Mouse (Mus musculus) midbrain, embryonic 13.5 days (tissue): ENCODE measurements around the gene Gm10775. TPM values are rescaled to one million over a fixed set of nuclear protein-coding genes. Genes with fewer than 3 reads are reported as not detected.
A peak's percentile ranks its signal among the peaks of the same experiment; 100 is the strongest.

Experiments used
- ATAC-seq: fragments of 200-750 bp; cut with Nextera tagmentation; 2 replicates; pipeline ENCODE4 v1.8.0; 2017; ENCODE audit warnings: mild to moderate bottlenecking, moderate TSS enrichment, moderate library complexity
- H3K27ac ChIP-seq: fragments of 300-500 bp; sonication (generic); 2 replicates; pipeline ENCODE4 v1.5.1; 2015; ENCODE audit warnings: inconsistent platforms, mild to moderate bottlenecking, moderate library complexity
- H3K27me3 ChIP-seq: fragments of 300-500 bp; sonication (generic); 2 replicates; pipeline ENCODE4 v1.6.1; 2015; ENCODE audit warnings: mild to moderate bottlenecking, inconsistent platforms
- H3K36me3 ChIP-seq: fragments of 300-500 bp; sonication (generic); 2 replicates; pipeline ENCODE4 v1.6.1; 2015; ENCODE audit warnings: mild to moderate bottlenecking, inconsistent platforms
- H3K4me1 ChIP-seq: fragments of 300-500 bp; sonication (generic); replicated peaks from 2 replicates; pipeline ENCODE4 v1.6.1; 2015; ENCODE audit warnings: inconsistent platforms
- H3K4me2 ChIP-seq: fragments of 300-500 bp; sonication (generic); replicated peaks from 2 replicates; pipeline ENCODE4 v1.6.1; 2015; ENCODE audit warnings: moderate library complexity, mild to moderate bottlenecking, inconsistent platforms
- H3K4me3 ChIP-seq: fragments of 300-500 bp; sonication (generic); replicated peaks from 2 replicates; pipeline ENCODE4 v1.5.1; 2015; ENCODE audit warnings: mild to moderate bottlenecking, inconsistent platforms
- H3K9ac ChIP-seq: fragments of 300-500 bp; sonication (generic); replicated peaks from 2 replicates; pipeline ENCODE4 v1.6.1; 2015; ENCODE audit warnings: mild to moderate bottlenecking, inconsistent platforms
- H3K9me3 ChIP-seq: fragments of 300-500 bp; sonication (generic); 2 replicates; pipeline ENCODE4 v1.6.1; 2016; ENCODE audit warnings: mild to moderate bottlenecking, inconsistent platforms
- WGBS: fragments of 180-500 bp; shearing (Covaris S2); methylation state at CpG from one replicate; pipeline ENCODE4 v1.1.7; 2015; 5-methylcytosine and 5-hydroxymethylcytosine counted together
- polyA plus RNA-seq: library from polyadenylated mRNA; unstranded; fragments of >200 nt; fragmentation: Nextera tagmentation; extraction: Ambion mirVana; gene quantifications from 2 replicates; pipeline ENCODE4 v1.2.1, GENCODE M21; 2015

Gm10775 gene
- polyA plus RNA-seq, 1 experiment from 2014 or later = not detected

- WGBS = under 1% methylated on average over 50 of the region's 50 CpGs
- Histone ChIP-seq H3K4me1 (peaks cover 7% of the 10 kb centered on the region), H3K4me3 (peak within 1 kb of the TSS; percentile 68), H3K27me3 (no peaks in the 10 kb centered on the region), H3K36me3 (peaks cover 56% of the 10 kb centered on the region), H3K9ac (peak within 1 kb of the TSS; percentile 80), H3K4me2 (peak within 1 kb of the TSS; percentile 54), H3K9me3 (peaks cover 25% of the 10 kb centered on the region), H3K27ac (peak within 1 kb of the TSS; percentile 87)
- peak; percentile 99 for ATAC-seq
Observed at GRCm38 (mm10) chr13:65278383-65279341, 19.3 kb downstream of the Gm10775 start, which contains the start of gene Zfp369. Zfp369 (plus strand) TSS chr13:65278814.

DNA sequence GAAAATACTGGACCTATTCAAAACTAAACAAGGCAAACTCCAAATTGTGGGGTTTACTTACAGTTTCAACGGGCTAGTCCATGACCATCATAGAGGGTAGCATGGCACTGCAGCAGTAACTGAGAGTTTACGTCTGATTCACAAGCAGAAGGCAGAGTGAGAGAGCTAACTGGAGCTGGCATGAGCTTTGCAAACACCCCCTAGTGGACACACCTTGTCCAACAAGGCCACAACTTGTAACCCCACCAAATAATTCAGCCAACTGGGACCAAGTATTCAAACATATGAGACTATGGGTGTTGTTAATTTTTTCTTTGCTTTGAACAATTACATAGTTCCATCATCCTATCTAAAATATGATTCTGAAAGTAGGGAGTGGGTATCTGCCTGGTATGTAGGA, 27.4 kb downstream of the Gm10775 start:
- 90% methylated on average over 2 of the region's 2 CpGs for WGBS
- peaks cover 84% of the 10 kb centered on the region for H3K36me3 ChIP-seq
- H3K9ac ChIP-seq = no peak overlapping the region
- no peak overlapping the region for H3K27ac ChIP-seq
- no peaks in the 10 kb centered on the region for H3K4me1 ChIP-seq
- no peak for ATAC-seq
- no peak overlapping the region for H3K4me3 ChIP-seq
- no peaks in the 10 kb centered on the region for H3K27me3 ChIP-seq
- peaks cover 62% of the 10 kb centered on the region for H3K9me3 ChIP-seq
- H3K4me2 ChIP-seq = no peak overlapping the region

- Histone ChIP-seq H3K4me3 (no peak overlapping the region), H3K36me3 (peaks cover 77% of the 10 kb centered on the region), H3K4me1 (no peaks in the 10 kb centered on the region), H3K27ac (no peak overlapping the region), H3K27me3 (no peaks in the 10 kb centered on the region), H3K9me3 (peaks cover 73% of the 10 kb centered on the region), H3K9ac (no peak overlapping the region), H3K4me2 (no peak overlapping the region)
- no peak for ATAC-seq
- 98% methylated on average over 4 of the region's 4 CpGs for WGBS
Observed at GRCm38 (mm10) chr13:65296354-65296753, 37.0 kb downstream of the Gm10775 start.

Other genes with a start within 250 kb of the Gm10775 start
- gene Spata31d1c, start 226.5 kb upstream of the Gm10775 start, polyA plus RNA-seq = not detected in 2 replicates
- not detected in 2 replicates for gene Prss47, start 206.8 kb upstream of the Gm10775 start, polyA plus RNA-seq
- gene Mfsd14b, start 146.6 kb upstream of the Gm10775 start, polyA plus RNA-seq = 27.4 and 31.3 TPM in 2 replicates
- not detected in 2 replicates for gene Olfr465-ps1, start 121.5 kb upstream of the Gm10775 start, polyA plus RNA-seq
- not detected in 2 replicates for gene Olfr466, start 109.3 kb upstream of the Gm10775 start, polyA plus RNA-seq
- gene Nlrp4f, start 53.6 kb upstream of the Gm10775 start, polyA plus RNA-seq = not detected in 2 replicates
- 20.5 and 22.1 TPM in 2 replicates for gene Zfp369, start 19.3 kb downstream of the Gm10775 start, polyA plus RNA-seq